Comparison of ENCODE assay signal across 17 mouse cellular contexts in genomic region chr6:48493136-48493730, GRCm38 (mm10). TPM values are rescaled to one million over a fixed set of nuclear protein-coding genes. Genes with fewer than 3 reads are reported as not detected.
A peak's percentile ranks its signal among the peaks of the same experiment; 100 is the strongest.
DNase-seq lines count a peak whose midpoint lies in the region; ATAC-seq lines count a peak whose summit lies in the region.
"Had no signal": no experiment of that assay in that cellular context is flagged by ENCODE, and none has a peak within 500 bp of the region (broad histone marks: within the 10 kb centered on the region; RNA-seq: fewer than 3 reads in every experiment).

No protein-coding gene starts in this region.

- peaks cover 16% of the 10 kb centered on the region for H3K27me3 ChIP-seq in hindbrain, embryonic 10.5 days (ENCODE audit: insufficient read depth, poor library complexity, severe bottlenecking)
- H3K27me3 ChIP-seq in hindbrain, embryonic 11.5 days (ENCODE audit: control insufficient read depth, insufficient read depth, low read length): no peaks in the 10 kb centered on the region
- H3K27me3 ChIP-seq in forebrain, embryonic 15.5 days: no peaks in the 10 kb centered on the region
- H3K27me3 ChIP-seq: stomach, embryonic 15.5 days had no signal

- no peak for ATAC-seq in hindbrain, embryonic 11.5 days (ENCODE audit: low FRiP score)
- ATAC-seq in forebrain, embryonic 15.5 days (replicated peaks): no peak

- no peaks in the 10 kb centered on the region for H3K36me3 ChIP-seq in hindbrain, embryonic 10.5 days
- H3K36me3 ChIP-seq in hindbrain, embryonic 11.5 days (ENCODE audit: control insufficient read depth, insufficient read depth, low read length): no peaks in the 10 kb centered on the region
- no peaks in the 10 kb centered on the region for H3K36me3 ChIP-seq in forebrain, embryonic 15.5 days
- H3K36me3 ChIP-seq: hindbrain, embryonic 13.5 days; midbrain, embryonic 12.5 days; stomach, embryonic 15.5 days had no signal

- H3K9ac ChIP-seq in hindbrain, embryonic 11.5 days (ENCODE audit: low read depth, low read length): no peak overlapping the region
- no peak overlapping the region for H3K9ac ChIP-seq in forebrain, embryonic 15.5 days (replicated peaks)
- H3K9ac ChIP-seq: hindbrain, embryonic 13.5 days; midbrain, embryonic 12.5 days; stomach, embryonic 15.5 days had no signal

- H3K4me2 ChIP-seq in hindbrain, embryonic 11.5 days (replicated peaks; ENCODE audit: low read depth, low read length): no peak overlapping the region
- no peak overlapping the region for H3K4me2 ChIP-seq in forebrain, embryonic 15.5 days (replicated peaks)
- H3K4me2 ChIP-seq: hindbrain, embryonic 13.5 days; midbrain, embryonic 12.5 days; stomach, embryonic 15.5 days had no signal

- H3K4me1 ChIP-seq in hindbrain, embryonic 10.5 days (replicated peaks): peaks cover 29% of the 10 kb centered on the region
- H3K4me1 ChIP-seq in hindbrain, embryonic 11.5 days (replicated peaks; ENCODE audit: control insufficient read depth, insufficient read depth, low read length): no peaks in the 10 kb centered on the region
- H3K4me1 ChIP-seq in forebrain, embryonic 15.5 days: no peaks in the 10 kb centered on the region

- DNase-seq in hindbrain, embryonic 10.5 days (ENCODE audit: low spot score): no peak
- no peak for DNase-seq in hindbrain, embryonic 11.5 days (ENCODE audit: low spot score)
- peak; percentile 54 for DNase-seq in WW6 (ENCODE audit: low read depth, low spot score)
- DNase-seq in kidney, adult 8-10 months: peak; percentile 60 to 72
- DNase-seq in kidney, postnatal 4 days: peak; percentile 29 to 59
- no peak for DNase-seq in right cerebral cortex, postnatal 36 days (ENCODE audit: low spot score in 2 of 2)
- no peak for DNase-seq in adipocyte (ENCODE audit: low spot score)
- DNase-seq: adrenal gland, adult 2 months; cerebellum, postnatal 10 days; gastrocnemius, postnatal 14 days; liver; lung, adult 2 months; thymus, adult 2 months had no signal

- no peak overlapping the region for H3K4me3 ChIP-seq in hindbrain, embryonic 10.5 days
- no peak overlapping the region for H3K4me3 ChIP-seq in hindbrain, embryonic 11.5 days (ENCODE audit: low read depth, low read length)
- H3K4me3 ChIP-seq in forebrain, embryonic 15.5 days: no peak overlapping the region
- H3K4me3 ChIP-seq: hindbrain, embryonic 13.5 days; midbrain, embryonic 12.5 days; stomach, embryonic 15.5 days had no signal

- peak overlapping the region; percentile 13; the same call in 1 of the 2 replicates for H3K27ac ChIP-seq in hindbrain, embryonic 10.5 days
- no peak overlapping the region for H3K27ac ChIP-seq in hindbrain, embryonic 11.5 days (ENCODE audit: low read depth, low read length)
- no peak overlapping the region for H3K27ac ChIP-seq in forebrain, embryonic 15.5 days (replicated peaks)
- H3K27ac ChIP-seq: hindbrain, embryonic 13.5 days; midbrain, embryonic 12.5 days; stomach, embryonic 15.5 days had no signal

- 7% methylated on average over 8 of the region's 8 CpGs for WGBS in hindbrain, embryonic 10.5 days
- WGBS in hindbrain, embryonic 11.5 days: 8% methylated on average over 8 of the region's 8 CpGs
- WGBS in forebrain, embryonic 15.5 days: 6% methylated on average over 8 of the region's 8 CpGs

- H3K9me3 ChIP-seq in hindbrain, embryonic 10.5 days: no peaks in the 10 kb centered on the region
- no peaks in the 10 kb centered on the region for H3K9me3 ChIP-seq in hindbrain, embryonic 11.5 days (ENCODE audit: control insufficient read depth, low read length)
- no peaks in the 10 kb centered on the region for H3K9me3 ChIP-seq in forebrain, embryonic 15.5 days
- H3K9me3 ChIP-seq: hindbrain, embryonic 13.5 days; midbrain, embryonic 12.5 days; stomach, embryonic 15.5 days had no signal

RNA-seq across cellular contexts. Expression of gene Atp6v0e2, which starts 44.2 kb away (rescaled TPM):
- 45.7 and 62.2 TPM in 2 replicates for polyA plus RNA-seq in hindbrain, embryonic 10.5 days (2016; fragmentation: Nextera tagmentation; extraction: Ambion mirVana)
- 55.1 and 59.0 TPM in 2 replicates for polyA plus RNA-seq in hindbrain, embryonic 11.5 days (2014; fragmentation: Nextera tagmentation; extraction: Ambion mirVana)
- polyA plus RNA-seq in forebrain, embryonic 15.5 days (2015; fragmentation: Nextera tagmentation; extraction: Ambion mirVana): 199 and 211 TPM in 2 replicates

RNA-seq across cellular contexts. Expression of gene Sspo, which starts 45.2 kb away (rescaled TPM):
- polyA plus RNA-seq in hindbrain, embryonic 10.5 days (2016; fragmentation: Nextera tagmentation; extraction: Ambion mirVana): 0.50 and 0.64 TPM in 2 replicates
- 0.05 and 0.17 TPM in 2 replicates for polyA plus RNA-seq in hindbrain, embryonic 11.5 days (2014; fragmentation: Nextera tagmentation; extraction: Ambion mirVana)
- polyA plus RNA-seq in forebrain, embryonic 15.5 days (2015; fragmentation: Nextera tagmentation; extraction: Ambion mirVana): 0.13 and 0.70 TPM in 2 replicates

RNA-seq across cellular contexts. Expression of gene Zfp467, which starts 47.6 kb away (rescaled TPM):
- 12.4 and 16.2 TPM in 2 replicates for polyA plus RNA-seq in hindbrain, embryonic 10.5 days (2016; fragmentation: Nextera tagmentation; extraction: Ambion mirVana)
- 13.3 and 14.9 TPM in 2 replicates for polyA plus RNA-seq in hindbrain, embryonic 11.5 days (2014; fragmentation: Nextera tagmentation; extraction: Ambion mirVana)
- polyA plus RNA-seq in forebrain, embryonic 15.5 days (2015; fragmentation: Nextera tagmentation; extraction: Ambion mirVana): 30.0 and 34.2 TPM in 2 replicates

Comparison
In these comparisons a context has a peak if more than half of its experiments do, and no peak if none do; other contexts are left out.
1. DNase-seq: peak in WW6 (single experiment), kidney, adult 8-10 months (2 of 2) and kidney, postnatal 4 days (2 of 2); none in hindbrain, embryonic 10.5 days (single experiment), hindbrain, embryonic 11.5 days (single experiment), right cerebral cortex, postnatal 36 days (0 of 2) and adipocyte (single experiment).